Mouse (Mus musculus) brain, embryonic 14.5 days (tissue): ENCODE results near the gene Tmem52. TPM values are rescaled to one million over a fixed set of nuclear protein-coding genes. Genes with fewer than 3 reads are reported as not detected.
A peak's percentile ranks its signal among the peaks of the same experiment; 100 is the strongest.

Source experiments
- DNase-seq: peaks from one replicate; pipeline ENCODE4 v3.0.0-alpha.2; 2011; ENCODE audit warnings: low read depth
- CTCF ChIP-seq: fragments of 200-500 bp; IDR thresholded peaks from 2 replicates; pipeline ENCODE4 v1.5.1; 2012; ENCODE audit warnings: inconsistent platforms, mild to moderate bottlenecking, moderate library complexity, borderline replicate concordance; ENCODE audit not compliant: insufficient read depth, insufficient read length; ENCODE audit errors: extremely low read depth
- POLR2A ChIP-seq: fragments of 200-500 bp; IDR thresholded peaks from 2 replicates; pipeline ENCODE4 v1.6.1; 2012; ENCODE audit warnings: mild to moderate bottlenecking, inconsistent platforms, borderline replicate concordance; ENCODE audit not compliant: poor library complexity, insufficient read depth, insufficient read length, severe bottlenecking; ENCODE audit errors: extremely low read depth
- polyA plus RNA-seq: library from polyadenylated mRNA; depleted of rRNA; stranded (reverse); fragments of >200 nt; gene quantifications from 2 replicates; pipeline ENCODE4 v1.2.3, GENCODE M21; 2012; rRNA removed

Gene Tmem52
- polyA plus RNA-seq, 1 experiment = 0.23 TPM

- no peak for TF ChIP-seq CTCF
- no peak for DNase-seq
Observed at GRCm38 (mm10) chr4:155501126-155501525, 32.2 kb downstream of the Tmem52 start.

DNA sequence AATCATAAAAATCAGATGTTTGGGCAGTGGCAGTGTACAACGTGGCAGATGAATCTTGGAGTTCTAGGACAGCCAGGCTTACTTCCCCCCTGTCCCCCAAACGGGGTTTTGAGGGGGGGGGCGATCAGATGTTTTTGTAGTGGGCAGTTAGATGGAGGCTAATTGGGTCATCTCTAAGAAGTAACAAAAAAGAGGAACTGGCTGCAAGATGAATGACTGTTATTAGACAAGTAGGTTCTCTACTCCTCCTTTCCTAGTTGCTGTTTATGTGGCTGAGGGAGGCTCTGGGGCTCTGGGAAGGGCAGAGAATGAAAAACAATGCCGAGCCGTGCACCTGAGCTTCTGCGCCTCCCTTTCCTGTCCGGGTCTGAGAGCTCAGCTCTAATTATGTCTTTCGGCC, 36.2 kb downstream of the Tmem52 start:
- DNase-seq = no peak
- TF ChIP-seq POLR2A (no peak), CTCF (no peak)

- no peak for DNase-seq
- TF ChIP-seq POLR2A = no peak
- TF ChIP-seq CTCF = no peak
Observed at GRCm38 (mm10) chr4:155505671-155506295, 36.9 kb downstream of the Tmem52 start.

GRCm38 (mm10) chr4:155508614-155509013, 39.7 kb downstream of the Tmem52 start:
- no peak for DNase-seq
- TF ChIP-seq CTCF = no peak
- no peak for TF ChIP-seq POLR2A

GRCm38 (mm10) chr4:155510981-155511380, 42.1 kb downstream of the Tmem52 start:
- no peak for TF ChIP-seq POLR2A
- no peak for TF ChIP-seq CTCF
- peak; percentile 33 for DNase-seq

DNA sequence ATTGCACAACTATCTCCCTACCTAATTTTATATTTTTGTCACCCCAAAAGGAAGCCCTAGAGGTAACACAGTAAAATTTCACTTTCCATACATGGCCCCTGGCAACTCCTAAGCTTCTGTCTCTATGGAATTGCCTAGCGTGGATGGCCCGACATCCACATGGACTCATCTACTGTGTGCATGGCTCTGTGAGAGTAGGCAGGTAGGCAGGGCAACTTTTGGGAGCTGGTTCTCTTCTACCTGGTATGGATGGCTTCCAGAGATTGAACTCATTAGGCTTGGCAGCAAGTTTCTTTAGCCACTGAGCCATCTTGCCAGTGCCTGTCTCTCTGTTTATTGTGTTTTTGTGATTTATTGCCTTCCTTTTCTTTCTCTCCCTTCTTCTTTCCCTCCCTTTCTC, 45.9 kb downstream of the Tmem52 start:
- no peak for DNase-seq
- TF ChIP-seq CTCF (no peak), POLR2A (no peak)

DNA sequence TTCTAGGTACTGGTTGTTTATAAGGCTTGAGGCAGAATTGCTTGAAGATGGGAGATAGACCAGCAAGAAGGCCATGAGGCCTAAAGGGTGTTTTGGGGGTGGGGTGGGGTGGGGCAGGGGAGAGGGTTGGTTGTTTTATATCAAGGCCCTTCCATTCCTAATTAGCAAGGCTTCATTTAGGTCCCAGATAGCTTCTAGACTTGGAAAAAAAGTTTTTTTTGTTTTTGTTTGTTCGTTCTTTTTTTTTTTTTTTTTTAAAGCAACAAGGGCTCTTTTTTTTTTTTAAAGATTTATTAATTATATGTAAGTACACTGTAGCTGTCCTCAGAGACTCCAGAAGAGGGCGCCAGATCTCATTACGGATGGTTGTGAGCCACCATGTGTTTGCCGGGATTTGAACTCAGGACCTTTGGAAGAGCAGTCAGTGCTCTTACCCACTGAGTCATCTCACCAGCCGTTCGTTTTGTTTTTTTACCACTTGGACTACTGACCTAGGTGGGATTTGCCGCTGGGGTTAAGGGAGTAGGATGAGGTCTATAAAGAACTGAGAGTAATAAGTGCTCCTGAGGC, 49.1 kb downstream of the Tmem52 start:
- DNase-seq = no peak
- TF ChIP-seq CTCF (no peak), POLR2A (no peak)

Other genes starting within 250 kb of the Tmem52 start
- gene Ski, start 246.5 kb upstream of the Tmem52 start, polyA plus RNA-seq = 38.6 and 55.2 TPM in 2 replicates
- 71.9 and 96.0 TPM in 2 replicates for gene Faap20, start 219.3 kb upstream of the Tmem52 start, polyA plus RNA-seq
- gene Prkcz, start 107.8 kb upstream of the Tmem52 start, polyA plus RNA-seq = 73.8 and 80.3 TPM in 2 replicates
- 0.36 and 1.2 TPM in 2 replicates for gene Gabrd, start 71.0 kb upstream of the Tmem52 start, polyA plus RNA-seq
- 4.3 and 5.1 TPM in 2 replicates for gene Cfap74, start 59.9 kb upstream of the Tmem52 start, polyA plus RNA-seq
- gene Gnb1, start 22.2 kb downstream of the Tmem52 start, polyA plus RNA-seq = 1,050 and 1,071 TPM in 2 replicates
- 86.2 and 100 TPM in 2 replicates for gene Nadk, start 93.3 kb downstream of the Tmem52 start, polyA plus RNA-seq
- 15.0 and 21.8 TPM in 2 replicates for gene Slc35e2, start 132.3 kb downstream of the Tmem52 start, polyA plus RNA-seq
- gene Cdk11b, start 155.7 kb downstream of the Tmem52 start, polyA plus RNA-seq = 32.8 and 52.2 TPM in 2 replicates
- not detected in 2 replicates for gene Gm10563, start 176.3 kb downstream of the Tmem52 start, polyA plus RNA-seq
- 9.8 and 11.0 TPM in 2 replicates for gene Mmp23, start 184.3 kb downstream of the Tmem52 start, polyA plus RNA-seq
- gene Mib2, start 200.1 kb downstream of the Tmem52 start, polyA plus RNA-seq = 94.1 and 114 TPM in 2 replicates
- 27.0 and 30.3 TPM in 2 replicates for gene Fndc10, start 225.2 kb downstream of the Tmem52 start, polyA plus RNA-seq
- 117 and 133 TPM in 2 replicates for gene Ssu72, start 235.7 kb downstream of the Tmem52 start, polyA plus RNA-seq